Mouse (Mus musculus): ENCODE results near the gene Sptb. TPM values are rescaled to one million over a fixed set of nuclear protein-coding genes. Genes with fewer than 3 reads are reported as not detected.

Gene Sptb
- polyA plus RNA-seq, 1 experiment from 2014 or later: 2.5 TPM

DNA sequence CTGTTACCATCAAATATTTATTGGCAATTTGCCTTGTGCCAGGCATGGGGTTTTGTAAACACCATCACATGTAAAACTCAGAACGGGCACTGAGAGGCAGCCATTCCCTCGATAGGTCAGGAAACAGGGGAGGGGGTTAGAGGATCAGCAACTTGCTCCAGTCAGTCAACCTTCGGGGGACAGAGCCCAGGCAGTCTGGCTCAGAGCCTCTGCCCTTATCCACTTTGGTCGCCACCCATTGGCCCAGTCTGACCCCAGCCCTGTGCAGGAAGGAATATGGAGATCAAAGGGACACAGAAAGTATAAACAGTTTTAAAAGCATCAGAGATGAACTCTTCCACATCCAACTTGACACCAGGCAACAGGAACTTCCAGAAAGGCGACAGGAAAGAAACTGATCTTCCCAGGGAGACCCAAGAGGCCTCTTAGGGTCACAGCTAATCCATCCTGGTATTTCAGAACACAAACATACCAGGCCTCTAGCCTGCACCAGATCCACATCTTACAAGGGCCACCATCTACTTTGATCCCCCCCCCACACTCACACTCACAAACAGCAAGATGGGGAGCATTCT lies 40.3 kb downstream of the Sptb start:
- 51% methylated on average over 5 of the region's 5 CpGs for WGBS

DNA sequence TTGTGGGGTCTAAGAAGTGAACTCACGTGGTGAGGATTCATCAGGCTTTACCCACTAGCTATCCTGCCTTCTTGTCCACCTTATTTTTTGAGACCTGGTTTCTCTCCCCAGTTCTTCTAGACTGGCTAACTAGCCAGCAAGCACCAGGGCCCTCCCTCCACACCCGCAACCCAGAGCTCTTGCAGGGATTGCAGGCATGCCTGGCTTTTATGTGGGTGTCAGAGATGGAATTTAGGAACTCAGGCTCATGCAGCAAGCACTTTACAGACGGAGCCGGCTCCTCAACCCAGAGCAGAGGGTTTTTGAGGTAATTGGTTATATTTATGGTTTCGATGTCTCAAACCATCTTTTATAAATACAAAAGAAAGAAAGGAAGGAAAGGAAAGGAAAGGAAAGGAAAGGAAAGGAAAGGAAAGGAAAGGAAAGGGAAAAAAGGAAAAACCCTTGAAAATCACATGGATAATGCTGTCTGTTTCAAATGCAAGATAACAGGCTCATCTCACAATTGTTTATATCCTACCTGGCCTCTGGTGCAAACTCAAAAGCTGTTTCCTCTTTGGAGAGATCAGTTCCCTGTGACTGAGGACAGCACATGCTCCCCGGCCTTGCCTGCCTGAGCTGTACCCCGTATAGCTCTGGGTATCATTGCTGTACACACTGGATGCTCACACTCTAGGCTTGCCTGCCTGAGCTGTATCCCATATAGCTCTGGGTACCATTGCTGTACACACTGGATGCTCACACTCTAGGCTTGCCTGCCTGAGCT lies 41.5 kb downstream of the Sptb start:
- no peak for ATAC-seq (ENCODE audit: low FRiP score)
- WGBS: 85% methylated on average over 7 of the region's 7 CpGs
- H3K4me2 ChIP-seq: no peak overlapping the region
- no peaks in the 10 kb centered on the region for H3K27me3 ChIP-seq
- no peaks in the 10 kb centered on the region for H3K36me3 ChIP-seq
- peaks cover 5% of the 10 kb centered on the region; the same call in 1 of the 2 replicates for H3K4me1 ChIP-seq (replicated peaks)
- H3K9me3 ChIP-seq: no peaks in the 10 kb centered on the region
- H3K4me3 ChIP-seq: no peak overlapping the region
- H3K27ac ChIP-seq: no peak overlapping the region
- H3K9ac ChIP-seq: no peak overlapping the region

More for the DNA sequence above, 40.3 kb downstream of the Sptb start:
- peaks cover 5% of the 10 kb centered on the region; the same call in 1 of the 2 replicates for H3K4me1 ChIP-seq (replicated peaks)
- no peak overlapping the region for H3K4me2 ChIP-seq
- H3K36me3 ChIP-seq: no peaks in the 10 kb centered on the region
- no peak overlapping the region for H3K9ac ChIP-seq
- ATAC-seq (ENCODE audit: low FRiP score): no peak
- no peak overlapping the region for H3K27ac ChIP-seq
- H3K27me3 ChIP-seq: no peaks in the 10 kb centered on the region
- no peak overlapping the region for H3K4me3 ChIP-seq
- H3K9me3 ChIP-seq: no peaks in the 10 kb centered on the region

DNA sequence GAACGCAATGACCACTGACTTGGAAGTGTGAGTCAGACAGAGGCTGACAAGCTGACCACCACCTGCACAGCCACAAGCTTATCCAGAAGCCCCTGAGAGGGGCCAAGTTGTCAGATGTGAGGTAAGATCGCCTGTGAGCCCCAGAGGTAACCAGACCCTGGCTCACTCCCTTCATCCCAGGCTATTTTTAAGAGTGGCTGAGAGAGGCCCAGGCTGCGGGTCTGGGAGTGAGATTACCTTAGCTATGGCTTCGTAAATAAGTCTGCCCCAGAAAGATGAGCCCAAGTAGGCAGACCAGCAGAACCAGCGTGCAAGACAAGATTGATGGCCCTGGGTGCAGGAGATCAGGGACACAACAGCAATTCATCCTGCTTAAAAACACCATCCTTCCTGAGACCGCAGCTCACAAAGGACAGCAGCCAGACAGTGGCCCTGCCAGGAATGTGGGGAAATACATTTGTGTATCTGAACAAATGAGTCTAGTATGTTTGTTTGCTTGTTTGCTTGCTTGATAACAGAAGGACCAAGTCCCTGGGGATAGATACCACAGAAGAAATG lies 58.5 kb downstream of the Sptb start:
- Histone ChIP-seq H3K4me1 (replicated peaks) (peaks cover 10% of the 10 kb centered on the region), H3K27ac (no peak overlapping the region), H3K9me3 (0 out of 2 replicates have a peak, but pooled peaks cover 8% of the 10 kb centered on the region), H3K4me2 (no peak overlapping the region), H3K36me3 (no peaks in the 10 kb centered on the region), H3K4me3 (no peak overlapping the region), H3K27me3 (no peaks in the 10 kb centered on the region), H3K9ac (no peak overlapping the region)
- no peak for ATAC-seq (ENCODE audit: low FRiP score)
- 82% methylated on average over 6 of the region's 6 CpGs for WGBS

DNA sequence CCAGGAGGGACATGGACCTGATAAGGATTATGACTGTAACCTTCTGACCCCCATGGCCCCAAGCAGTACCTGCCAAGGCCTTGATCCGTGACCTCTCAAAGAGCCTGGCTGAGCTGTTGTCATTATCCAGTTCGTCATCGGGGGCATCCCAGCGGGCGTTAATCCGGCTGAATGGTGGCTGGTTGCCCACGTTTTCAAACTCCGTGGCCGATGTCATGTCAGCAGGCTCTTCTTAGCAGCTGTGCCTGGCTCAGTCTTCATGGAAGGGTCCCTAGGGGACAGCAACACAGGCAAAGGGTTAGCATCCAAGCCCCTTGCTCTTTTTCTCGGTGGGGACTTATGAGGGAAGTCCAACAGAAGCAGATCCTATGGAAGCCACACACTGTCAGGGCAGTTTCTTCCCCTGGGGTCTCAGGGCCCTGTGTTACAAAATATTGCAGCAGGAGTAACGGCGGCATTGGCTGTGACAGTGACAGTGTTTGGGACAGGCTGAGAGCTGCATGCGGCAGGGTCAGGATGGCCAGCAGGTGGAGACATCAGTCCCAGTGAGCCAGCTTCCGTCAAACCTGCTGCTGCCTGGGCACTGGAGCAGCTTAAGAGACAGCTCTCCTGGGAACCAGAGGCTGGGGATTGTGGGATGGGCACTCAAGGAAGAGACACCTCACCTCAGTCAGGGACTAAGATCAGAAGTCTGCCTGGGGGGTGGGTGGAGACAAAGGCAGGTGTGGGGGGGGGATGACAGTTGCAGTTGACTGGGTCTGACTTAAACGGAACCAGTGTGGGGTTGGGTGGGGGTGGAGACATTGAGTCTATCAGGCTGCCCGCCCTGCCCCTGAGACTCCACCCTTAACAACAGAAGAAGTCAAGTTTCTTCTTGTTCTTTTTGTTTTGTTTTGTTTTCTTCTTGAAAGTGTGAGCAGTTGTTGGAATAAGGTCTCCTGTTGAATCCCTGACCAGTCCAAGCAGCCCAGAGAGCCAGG lies 60.3 kb downstream of the Sptb start:
- Histone ChIP-seq H3K36me3 (no peaks in the 10 kb centered on the region), H3K4me1 (replicated peaks) (peaks cover 20% of the 10 kb centered on the region), H3K9ac (no peak overlapping the region), H3K27ac (no peak overlapping the region), H3K4me3 (no peak overlapping the region), H3K4me2 (no peak overlapping the region), H3K27me3 (no peaks in the 10 kb centered on the region), H3K9me3 (0 out of 2 replicates have a peak, but pooled peaks cover 8% of the 10 kb centered on the region)
- WGBS: 39% methylated on average over 16 of the region's 16 CpGs
- peak; percentile 59; the same call in 1 of the 2 replicates for ATAC-seq (ENCODE audit: low FRiP score)

DNA sequence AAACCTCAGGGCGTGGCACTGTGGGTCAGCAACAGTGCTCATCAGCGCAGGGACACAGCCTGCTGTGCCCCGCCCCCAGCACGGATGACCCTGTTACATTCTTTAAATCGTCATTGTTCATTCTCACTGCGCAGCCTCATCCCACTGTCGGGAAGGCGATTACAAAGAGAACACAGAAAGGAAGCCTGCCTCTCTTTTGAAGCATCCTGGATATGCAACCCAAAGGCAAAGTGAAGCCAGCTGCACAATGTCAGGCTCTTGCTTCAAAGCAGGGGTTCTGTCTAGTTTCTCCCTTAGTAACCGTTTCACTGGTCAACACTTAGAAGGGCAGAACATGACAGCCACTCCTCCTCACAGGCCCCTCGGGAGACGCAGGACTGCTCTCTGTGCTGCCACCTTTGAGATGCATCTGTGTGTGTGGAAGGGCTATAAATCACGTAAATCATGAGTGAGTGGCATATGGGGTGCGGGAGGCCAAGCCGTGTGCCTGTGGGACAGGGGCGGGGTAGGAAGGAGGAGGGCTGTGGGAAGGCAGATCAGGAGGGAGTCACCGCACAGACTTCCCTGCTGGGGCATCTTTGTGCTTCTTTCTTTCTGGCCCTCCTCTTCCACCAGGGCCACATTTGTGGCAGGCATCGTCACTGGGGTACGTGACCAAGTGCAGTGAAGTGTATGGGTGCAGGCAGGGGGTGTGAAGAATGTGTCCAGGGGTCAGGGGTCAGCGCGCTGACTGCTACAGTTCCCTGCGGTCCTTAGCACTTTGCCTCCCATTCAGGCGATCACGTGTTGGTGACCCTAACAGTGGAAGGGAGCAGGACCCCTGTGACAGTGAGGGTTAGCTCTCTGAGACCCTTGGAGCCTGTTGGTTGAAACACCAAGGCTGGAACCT lies 64.9 kb downstream of the Sptb start:
- H3K9ac ChIP-seq: peak overlapping the region; percentile 62
- ATAC-seq (ENCODE audit: low FRiP score): peak; percentile 33; the same call in 1 of the 2 replicates
- H3K36me3 ChIP-seq: no peaks in the 10 kb centered on the region
- H3K27me3 ChIP-seq: 0 out of 2 replicates have a peak, but pooled peaks cover 4% of the 10 kb centered on the region
- H3K4me2 ChIP-seq: peak overlapping the region; percentile 26
- WGBS: 18% methylated on average over 23 of the region's 23 CpGs
- H3K9me3 ChIP-seq: no peaks in the 10 kb centered on the region
- peaks cover 37% of the 10 kb centered on the region for H3K4me1 ChIP-seq (replicated peaks)
- H3K4me3 ChIP-seq: no peak overlapping the region
- peak overlapping the region; percentile 74 for H3K27ac ChIP-seq

DNA sequence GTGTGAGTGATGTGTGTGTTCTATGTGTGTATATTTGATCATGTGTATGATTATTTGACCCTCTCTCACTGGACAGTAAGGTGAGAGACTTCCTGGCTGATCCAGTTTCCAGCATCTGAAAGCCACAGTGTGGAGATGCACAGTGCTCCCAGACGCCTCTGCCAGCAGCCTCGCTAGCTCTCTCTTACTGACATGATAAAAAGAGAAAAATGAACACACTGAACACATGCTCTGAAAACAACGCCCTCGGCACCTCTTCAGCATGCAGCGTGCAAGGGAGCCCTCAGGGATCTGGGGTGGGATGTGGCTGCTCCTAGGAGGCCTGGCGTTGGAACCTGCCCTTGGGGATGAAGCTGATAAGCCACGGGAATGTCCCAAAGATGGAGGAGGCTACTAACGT lies 66.7 kb downstream of the Sptb start:
- H3K27ac ChIP-seq: peak overlapping the region; percentile 73
- no peak overlapping the region for H3K9ac ChIP-seq
- 53% methylated on average over 8 of the region's 8 CpGs for WGBS
- no peaks in the 10 kb centered on the region for H3K9me3 ChIP-seq
- H3K36me3 ChIP-seq: no peaks in the 10 kb centered on the region
- 0 out of 2 replicates have a peak, but pooled peaks cover 4% of the 10 kb centered on the region for H3K27me3 ChIP-seq
- ATAC-seq (ENCODE audit: low FRiP score): peak; percentile 21; the same call in 1 of the 2 replicates
- H3K4me1 ChIP-seq (replicated peaks): peaks cover 27% of the 10 kb centered on the region
- H3K4me3 ChIP-seq: no peak overlapping the region
- no peak overlapping the region for H3K4me2 ChIP-seq

DNA sequence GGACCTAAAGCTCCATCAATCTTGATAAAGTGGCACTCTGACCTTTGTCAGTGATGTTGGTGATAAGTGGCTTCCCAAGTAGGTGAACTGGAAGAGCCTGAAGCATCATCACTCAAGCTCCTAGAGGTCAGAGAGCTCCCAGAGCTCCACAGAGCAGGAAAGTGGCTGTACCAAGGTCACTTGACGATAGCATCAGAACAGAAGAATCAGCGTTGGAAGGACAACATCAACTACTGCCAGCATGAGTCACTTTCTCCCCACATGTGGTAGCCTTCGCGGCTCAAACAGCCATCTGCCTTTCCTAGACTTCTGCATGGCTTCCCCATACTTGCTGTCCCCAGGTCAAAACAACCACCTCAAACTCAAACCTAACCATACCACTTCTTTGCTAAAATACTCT lies 67.7 kb downstream of the Sptb start:
- Histone ChIP-seq H3K4me3 (no peak overlapping the region), H3K9me3 (no peaks in the 10 kb centered on the region), H3K36me3 (no peaks in the 10 kb centered on the region), H3K27ac (no peak overlapping the region), H3K4me2 (no peak overlapping the region), H3K27me3 (0 out of 2 replicates have a peak, but pooled peaks cover 4% of the 10 kb centered on the region), H3K9ac (no peak overlapping the region), H3K4me1 (replicated peaks) (peaks cover 27% of the 10 kb centered on the region)
- 91% methylated on average over 4 of the region's 4 CpGs for WGBS
- ATAC-seq (ENCODE audit: low FRiP score): no peak

DNA sequence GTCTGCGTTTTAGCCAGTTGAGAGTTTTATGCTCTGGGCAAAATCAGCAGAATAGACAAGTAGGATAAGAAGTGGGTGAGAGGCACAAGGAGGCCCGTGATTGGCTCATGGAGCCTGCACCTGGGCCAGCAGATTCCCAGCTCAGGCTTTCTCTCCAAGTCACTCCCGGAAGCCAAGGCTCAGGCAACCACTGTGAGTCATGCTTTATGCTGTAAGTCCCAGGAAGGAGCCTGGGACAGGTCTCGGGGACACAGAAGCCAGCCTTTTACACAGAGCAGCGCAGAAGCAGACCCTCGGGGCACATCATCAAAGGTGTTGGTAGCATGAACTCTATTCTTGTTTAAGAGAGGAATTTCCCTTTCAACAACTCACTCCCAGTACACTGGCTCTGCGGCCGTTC lies 69.7 kb downstream of the Sptb start:
- 58% methylated on average over 8 of the region's 8 CpGs for WGBS
- Histone ChIP-seq H3K9me3 (no peaks in the 10 kb centered on the region), H3K9ac (no peak overlapping the region), H3K4me2 (no peak overlapping the region), H3K27ac (peak overlapping the region; percentile 60; the same call in 1 of the 2 replicates), H3K36me3 (no peaks in the 10 kb centered on the region), H3K4me3 (no peak overlapping the region), H3K4me1 (replicated peaks) (peaks cover 24% of the 10 kb centered on the region), H3K27me3 (0 out of 2 replicates have a peak, but pooled peaks cover 4% of the 10 kb centered on the region)
- ATAC-seq (ENCODE audit: low FRiP score): no peak

DNA sequence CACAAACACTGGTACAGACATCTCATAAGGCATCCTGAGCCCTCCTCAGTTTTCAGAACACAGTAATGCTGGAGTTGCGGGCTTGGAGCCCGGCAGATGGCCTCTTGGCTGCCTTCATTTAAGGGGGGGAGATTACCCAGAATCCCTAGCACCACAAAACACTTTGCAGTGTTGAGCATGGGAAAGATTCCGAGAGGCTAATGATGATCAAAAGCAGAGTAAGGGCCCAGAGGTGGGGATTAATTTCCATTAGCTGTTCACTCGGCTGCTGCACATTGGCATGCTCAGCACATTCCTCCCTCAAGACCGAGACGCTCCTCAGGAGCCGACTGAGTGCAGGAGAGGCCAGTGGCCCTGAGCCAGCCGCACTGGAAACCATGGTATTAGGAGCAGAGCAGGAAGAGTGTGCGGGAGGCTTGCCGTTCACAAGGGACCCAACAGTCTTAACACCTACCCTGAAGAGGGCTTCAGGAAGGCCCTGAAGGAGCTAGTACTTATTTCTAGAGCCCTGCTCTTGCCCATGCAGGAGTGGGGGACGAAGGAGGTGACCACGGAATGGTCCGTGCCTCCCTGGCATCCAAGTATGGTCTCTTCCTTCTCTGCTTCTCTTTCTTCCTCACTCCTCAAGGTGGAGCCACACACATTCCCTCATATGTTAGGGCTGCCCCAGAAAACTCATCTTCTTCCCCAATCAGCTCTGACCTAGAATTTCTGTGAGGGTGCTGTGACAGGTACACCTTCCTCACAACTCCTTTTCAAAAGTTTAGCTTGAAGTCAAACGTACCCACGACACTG lies 75.3 kb downstream of the Sptb start:
- peak overlapping the region; percentile 78 for H3K27ac ChIP-seq
- H3K4me2 ChIP-seq: peak overlapping the region; percentile 19; the same call in 1 of the 2 replicates
- WGBS: 52% methylated on average over 15 of the region's 15 CpGs

DNA sequence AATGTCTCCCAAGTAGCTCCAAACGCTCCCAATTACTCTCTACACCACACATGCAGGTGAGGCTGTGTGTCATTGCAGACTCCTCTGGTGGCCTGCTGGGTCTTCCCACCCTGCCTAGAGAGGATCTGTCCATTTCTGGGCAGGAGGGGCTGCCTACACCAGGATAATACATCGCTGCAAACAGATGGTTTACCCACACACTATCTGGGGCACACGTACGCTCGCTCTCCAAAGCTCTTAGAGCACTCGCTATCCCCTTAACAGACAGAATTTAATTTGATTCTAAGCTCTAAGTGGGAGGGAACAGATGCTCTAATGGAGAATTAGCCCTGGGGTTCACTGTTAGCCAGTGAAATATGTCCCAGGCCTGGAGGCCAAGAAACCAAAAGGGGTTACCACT lies 87.0 kb downstream of the Sptb start:
- Histone ChIP-seq H3K4me1 (replicated peaks) (peaks cover 7% of the 10 kb centered on the region; the same call in 1 of the 2 replicates), H3K27me3 (no peaks in the 10 kb centered on the region), H3K9me3 (no peaks in the 10 kb centered on the region), H3K4me3 (no peak overlapping the region), H3K9ac (no peak overlapping the region), H3K4me2 (no peak overlapping the region), H3K27ac (no peak overlapping the region), H3K36me3 (no peaks in the 10 kb centered on the region)
- no peak for ATAC-seq (ENCODE audit: low FRiP score)
- 64% methylated on average over 6 of the region's 6 CpGs for WGBS

More for the DNA sequence above, 75.3 kb downstream of the Sptb start:
- ATAC-seq (ENCODE audit: low FRiP score): peak; percentile 88
- Histone ChIP-seq H3K9me3 (no peaks in the 10 kb centered on the region), H3K36me3 (no peaks in the 10 kb centered on the region), H3K9ac (no peak overlapping the region), H3K4me1 (replicated peaks) (peaks cover 19% of the 10 kb centered on the region), H3K27me3 (no peaks in the 10 kb centered on the region), H3K4me3 (no peak overlapping the region)
